Mouse (Mus musculus): Measurements from ENCODE around the gene Ruvbl2.

Ruvbl2 gene

GRCm38 (mm10) chr7:45421194-45421593, 16.7 kb downstream of the Ruvbl2 start:
- DNase-seq, result no peak

GRCm38 (mm10) chr7:45420615-45420919, 17.3 kb downstream of the Ruvbl2 start, which contains the start of gene Lhb:
Lhb (plus strand) TSS chr7:45420820.
- no peak for DNase-seq

- no peak for DNase-seq
Observed at GRCm38 (mm10) chr7:45419859-45420614, 17.9 kb downstream of the Ruvbl2 start.

GRCm38 (mm10) chr7:45417962-45418492, 19.9 kb downstream of the Ruvbl2 start:
- DNase-seq, result peak in 1 of 2 experiments; percentile 33

GRCm38 (mm10) chr7:45415636-45416035, 22.3 kb downstream of the Ruvbl2 start:
- DNase-seq, result no peak

- DNase-seq, result no peak
Observed at GRCm38 (mm10) chr7:45414740-45415224, 23.1 kb downstream of the Ruvbl2 start.

GRCm38 (mm10) chr7:45413864-45414739, 23.8 kb downstream of the Ruvbl2 start:
- DNase-seq, result no peak

- DNase-seq, result peak; percentile 46 to 64
Observed at GRCm38 (mm10) chr7:45413113-45413863, 24.6 kb downstream of the Ruvbl2 start, which contains the start of gene Ntf5. Ntf5 (plus strand) TSS chr7:45413695.

- DNase-seq, result no peak
Observed at GRCm38 (mm10) chr7:45412421-45412820, 25.5 kb downstream of the Ruvbl2 start.

- DNase-seq, result no peak
Observed at GRCm38 (mm10) chr7:45409497-45410163, 28.3 kb downstream of the Ruvbl2 start.

- DNase-seq, result no peak
Observed at GRCm38 (mm10) chr7:45408949-45409348, 28.9 kb downstream of the Ruvbl2 start.

GRCm38 (mm10) chr7:45408351-45408750, 29.5 kb downstream of the Ruvbl2 start:
- DNase-seq, result no peak

GRCm38 (mm10) chr7:45407836-45408235, 30.1 kb downstream of the Ruvbl2 start:
- DNase-seq, result no peak

GRCm38 (mm10) chr7:45406157-45407156, 31.4 kb downstream of the Ruvbl2 start:
- peak in 1 of 2 experiments; percentile 35 for DNase-seq

GRCm38 (mm10) chr7:45405091-45406075, 32.5 kb downstream of the Ruvbl2 start, which contains the start of gene Kcna7:
Kcna7 (plus strand) TSS chr7:45405653.
- peak; percentile 84 to 88 for DNase-seq

GRCm38 (mm10) chr7:45403532-45404261, 34.2 kb downstream of the Ruvbl2 start:
- DNase-seq, result peak; percentile 80 to 83

GRCm38 (mm10) chr7:45401521-45402085, 36.3 kb downstream of the Ruvbl2 start:
- DNase-seq, result no peak

- no peak for DNase-seq
Observed at GRCm38 (mm10) chr7:45396787-45397186, 41.1 kb downstream of the Ruvbl2 start.
